Mouse (Mus musculus) lung, embryonic 14.5 days (tissue): Measurements from ENCODE around the gene Gm45015. TPM values are rescaled to one million over a fixed set of nuclear protein-coding genes. Genes with fewer than 3 reads are reported as not detected.
"Not testable (repeated sequence)": the region's sequence is repeated elsewhere in the genome, so short reads cannot be mapped to it uniquely, and the experiment has no call there.

Source experiments
- ATAC-seq: fragments of 200-750 bp; cut with Nextera tagmentation; 2 replicates; pipeline ENCODE4 v1.8.0; 2017; ENCODE audit warnings: mild to moderate bottlenecking, moderate TSS enrichment, moderate library complexity; ENCODE audit not compliant: insufficient read depth
- DNase-seq: peaks from one replicate; pipeline ENCODE4 v3.0.0-alpha.2; 2015
- H3K27ac ChIP-seq: fragments of 300-500 bp; sonication (generic); 2 replicates; pipeline ENCODE4 v1.5.1; 2014; ENCODE audit warnings: low read depth, mild to moderate bottlenecking, moderate library complexity
- H3K27me3 ChIP-seq: fragments of 300-500 bp; sonication (generic); 2 replicates; pipeline ENCODE4 v1.6.1; 2014; ENCODE audit warnings: low read length, control low read depth; ENCODE audit not compliant: insufficient read depth
- H3K36me3 ChIP-seq: fragments of 300-500 bp; sonication (generic); 2 replicates; pipeline ENCODE4 v1.6.1; 2014; ENCODE audit warnings: control low read depth; ENCODE audit not compliant: insufficient read depth
- H3K4me1 ChIP-seq: fragments of 300-500 bp; sonication (generic); 2 replicates; pipeline ENCODE4 v1.6.1; 2014; ENCODE audit warnings: antibody characterized with exemption, control low read depth; ENCODE audit not compliant: insufficient read depth
- H3K4me2 ChIP-seq: fragments of 300-500 bp; sonication (generic); 2 replicates; pipeline ENCODE4 v1.6.1; 2014; ENCODE audit warnings: mild to moderate bottlenecking
- H3K4me3 ChIP-seq: fragments of 300-500 bp; sonication (generic); 2 replicates; pipeline ENCODE4 v1.5.1; 2014; ENCODE audit warnings: low read depth, low read length
- H3K9ac ChIP-seq: fragments of 300-500 bp; sonication (generic); 2 replicates; pipeline ENCODE4 v1.6.1; 2014
- H3K9me3 ChIP-seq: fragments of 300-500 bp; sonication (generic); 2 replicates; pipeline ENCODE4 v1.6.1; 2016; ENCODE audit warnings: low read depth, low read length, control low read depth
- CTCF ChIP-seq: IDR thresholded peaks from 2 replicates; pipeline ENCODE4 v1.5.1; 2016; ENCODE audit warnings: antibody characterized with exemption, low read depth
- WGBS: fragments of 180-500 bp; shearing (Covaris S2); extraction: QIAGEN DNeasy Blood & Tissue Kit; methylation state at CpG from one replicate; pipeline ENCODE4 v1.1.7; 2014; 5-methylcytosine and 5-hydroxymethylcytosine counted together
- polyA plus RNA-seq: library from polyadenylated mRNA; unstranded; fragments of >200 nt; fragmentation: Nextera tagmentation; extraction: Ambion mirVana; gene quantifications from 2 replicates; pipeline ENCODE4 v1.2.1, GENCODE M21; 2014

The Gm45015 gene
- polyA plus RNA-seq, 1 experiment from 2014 or later: not detected

- H3K4me1 ChIP-seq: no peaks in the 10 kb centered on the region
- peak; percentile 54 for TF ChIP-seq CTCF
- WGBS: 18% methylated on average over 3 of the region's 3 CpGs
- peak; percentile 71 for DNase-seq
- no peaks in the 10 kb centered on the region for H3K9me3 ChIP-seq
- H3K9ac ChIP-seq: no peak overlapping the region
- ATAC-seq: no peak
- H3K4me2 ChIP-seq: no peak overlapping the region
- no peak overlapping the region for H3K27ac ChIP-seq
- H3K36me3 ChIP-seq: no peaks in the 10 kb centered on the region
- no peaks in the 10 kb centered on the region for H3K27me3 ChIP-seq
- no peak overlapping the region for H3K4me3 ChIP-seq
Measured at GRCm38 (mm10) chrX:73312522-73312921, 24.1 kb downstream of the Gm45015 start.

DNA sequence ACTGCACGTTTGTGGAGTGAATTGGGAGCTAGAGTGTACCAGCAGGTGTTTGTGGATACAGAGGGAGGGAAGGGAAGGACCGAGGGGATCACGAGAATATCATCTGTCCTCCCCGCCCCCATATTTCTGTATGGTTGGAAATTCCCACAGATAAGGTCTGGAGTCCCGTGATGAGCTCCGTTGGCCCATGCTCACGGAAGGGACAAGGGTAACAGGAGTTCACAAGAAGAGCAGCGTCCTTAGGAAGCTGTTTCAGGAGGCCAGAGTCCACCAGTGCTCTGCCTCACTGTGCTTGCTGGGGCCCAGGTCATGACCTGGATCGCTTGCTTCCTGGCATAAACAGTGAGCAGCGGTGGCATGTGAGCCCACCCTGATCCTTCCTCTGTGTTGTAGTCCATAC lies 40.9 kb downstream of the Gm45015 start:
- H3K9ac ChIP-seq, H3K36me3 ChIP-seq, H3K4me3 ChIP-seq, H3K4me2 ChIP-seq, H3K9me3 ChIP-seq, H3K4me1 ChIP-seq, DNase-seq, ATAC-seq, H3K27ac ChIP-seq, H3K27me3 ChIP-seq: not testable (repeated sequence)
- 55% methylated on average over 6 of the region's 10 CpGs for WGBS

DNA sequence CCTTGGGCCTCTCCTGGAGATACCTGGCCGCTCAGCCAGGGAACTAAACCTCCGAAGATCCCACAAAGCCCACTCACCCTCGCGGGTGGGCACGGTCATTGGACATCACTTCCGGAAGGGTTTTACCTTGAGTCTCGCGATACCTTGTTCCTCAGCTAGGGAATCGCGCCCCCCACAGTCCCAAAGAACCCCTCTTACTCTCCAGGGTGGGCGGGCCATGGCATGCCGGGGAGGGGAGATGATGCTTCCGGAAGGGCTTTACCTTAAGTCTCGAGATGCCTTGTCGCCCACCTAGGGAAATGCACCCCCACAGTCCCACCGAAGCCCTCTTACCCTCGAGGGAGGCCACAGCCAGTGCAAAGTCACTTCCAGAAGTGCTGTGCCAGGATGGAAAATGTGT lies 43.8 kb downstream of the Gm45015 start, which contains the start of the genes Xlr5a and Xlr5c:
Gene Xlr5a, minus strand, starts transcription at position 101 of the 400 bp plus-strand sequence.
Gene Xlr5c, minus strand, starts transcription at position 101 of the 400 bp plus-strand sequence.
- not testable (repeated sequence) for H3K27ac ChIP-seq, H3K36me3 ChIP-seq, H3K9ac ChIP-seq, H3K4me1 ChIP-seq, H3K4me2 ChIP-seq, H3K4me3 ChIP-seq, H3K9me3 ChIP-seq, ATAC-seq, H3K27me3 ChIP-seq, DNase-seq
- 94% methylated on average over 8 of the region's 17 CpGs for WGBS

Other genes with a start within 250 kb of the Gm45015 start
- 3.6 and 5.6 TPM in 2 replicates for gene Xlr3a, start 239.7 kb downstream of the Gm45015 start, polyA plus RNA-seq
- gene Gm14685, start 219.8 kb downstream of the Gm45015 start, polyA plus RNA-seq: 0.09 and 0.11 TPM in 2 replicates
- gene Xlr5b, start 188.0 kb downstream of the Gm45015 start, polyA plus RNA-seq: not detected in 2 replicates
- gene DXBay18, start 187.4 kb downstream of the Gm45015 start, polyA plus RNA-seq: 0.09 TPM in 1 of 2 replicates, not detected in the other
- not detected in 2 replicates for gene Spin2d, start 159.9 kb downstream of the Gm45015 start, polyA plus RNA-seq
- gene Xlr3b, start 144.6 kb downstream of the Gm45015 start, polyA plus RNA-seq: 8.8 and 16.8 TPM in 2 replicates
- gene Xlr4b, start 122.5 kb downstream of the Gm45015 start, polyA plus RNA-seq: 4.6 TPM in 1 of 2 replicates, not detected in the other
- gene F8a, start 108.5 kb downstream of the Gm45015 start, polyA plus RNA-seq: 9.7 and 10.9 TPM in 2 replicates
- gene Xlr4c, start 93.7 kb downstream of the Gm45015 start, polyA plus RNA-seq: 0.21 TPM in 1 of 2 replicates, not detected in the other
- gene Xlr3c, start 71.5 kb downstream of the Gm45015 start, polyA plus RNA-seq: not detected in 2 replicates
- gene Xlr5a, start 43.9 kb downstream of the Gm45015 start, polyA plus RNA-seq: not detected in 2 replicates
- gene Xlr5c, start 43.9 kb downstream of the Gm45015 start, polyA plus RNA-seq: not detected in 2 replicates
- gene Zfp275, start 5.8 kb upstream of the Gm45015 start, polyA plus RNA-seq: 18.2 and 20.7 TPM in 2 replicates
- gene Gm18336, start 61.9 kb upstream of the Gm45015 start, polyA plus RNA-seq: not detected in 2 replicates
- 0.05 and 0.14 TPM in 2 replicates for gene Zfp92, start 74.3 kb upstream of the Gm45015 start, polyA plus RNA-seq
- 0.18 TPM in 1 of 2 replicates, not detected in the other for gene Trex2, start 98.5 kb upstream of the Gm45015 start, polyA plus RNA-seq
- 68.8 and 76.3 TPM in 2 replicates for gene Haus7, start 122.2 kb upstream of the Gm45015 start, polyA plus RNA-seq
- 192 and 196 TPM in 2 replicates for gene Bgn, start 146.8 kb upstream of the Gm45015 start, polyA plus RNA-seq
- gene Atp2b3, start 166.2 kb upstream of the Gm45015 start, polyA plus RNA-seq: 0.05 TPM in 1 of 2 replicates, not detected in the other